Mouse (Mus musculus): ENCODE results near the gene Ifi203.
"Not testable (repeated sequence)": the region's sequence is repeated elsewhere in the genome, so short reads cannot be mapped to it uniquely, and the experiment has no call there.

DNA sequence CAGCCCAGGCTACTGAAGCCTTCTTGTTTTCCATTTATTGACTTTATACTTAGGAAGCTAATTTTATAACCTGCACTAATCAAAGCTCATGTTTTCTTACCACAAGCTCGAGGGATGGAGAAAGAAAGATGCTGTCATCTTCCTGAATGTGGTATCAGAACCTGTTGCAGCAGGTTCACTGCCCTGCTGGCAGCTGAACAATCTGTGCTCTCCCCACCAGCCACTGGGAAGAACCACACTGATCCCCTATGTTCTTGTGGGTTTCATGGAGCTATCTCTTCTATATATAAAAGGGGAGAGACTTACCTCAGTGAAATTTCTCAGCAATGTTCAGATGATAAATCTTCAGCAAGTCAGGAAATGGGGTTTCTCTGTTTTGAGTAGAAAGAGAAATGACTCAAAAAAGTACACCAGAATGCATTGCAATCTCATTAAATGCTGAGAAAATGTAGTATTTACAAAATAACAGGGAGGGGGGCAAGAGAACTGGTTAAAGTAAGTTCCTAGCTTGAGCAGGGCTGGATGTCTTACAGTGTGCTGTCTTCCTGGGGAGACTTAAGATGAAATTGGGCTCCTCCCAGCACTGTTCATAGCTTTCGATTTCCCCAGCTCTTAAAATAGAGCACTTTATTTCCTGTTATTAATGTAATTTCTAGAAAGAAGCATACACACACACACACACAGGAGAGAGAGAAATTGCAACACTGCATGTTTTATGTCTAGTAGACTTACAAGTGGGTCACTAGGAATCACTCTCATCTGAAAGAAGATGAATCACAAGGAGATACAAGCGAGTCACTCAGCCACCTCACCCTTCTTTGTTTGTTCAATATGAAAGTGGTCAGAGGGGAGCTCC lies at the start of gene Ifi203, which contains the start of gene Mndal:
- not testable (repeated sequence) for TF ChIP-seq POLR2A (IDR thresholded peaks at IDR 0.05; ENCODE audit: low read depth, low read length); CTCF (IDR thresholded peaks at IDR 0.05; ENCODE audit: extremely low read depth, insufficient read length, insufficient replicate concordance, low read depth, low read length)

Data from small intestine, adult 2 months (tissue).